Mouse (Mus musculus) kidney, adult 18-20 months (tissue): ENCODE measurements around the gene Ablim1.

ENCODE experiments used
- DNase-seq: peaks from one replicate; pipeline ENCODE4 v3.0.0; 2021

Ablim1 gene

DNA sequence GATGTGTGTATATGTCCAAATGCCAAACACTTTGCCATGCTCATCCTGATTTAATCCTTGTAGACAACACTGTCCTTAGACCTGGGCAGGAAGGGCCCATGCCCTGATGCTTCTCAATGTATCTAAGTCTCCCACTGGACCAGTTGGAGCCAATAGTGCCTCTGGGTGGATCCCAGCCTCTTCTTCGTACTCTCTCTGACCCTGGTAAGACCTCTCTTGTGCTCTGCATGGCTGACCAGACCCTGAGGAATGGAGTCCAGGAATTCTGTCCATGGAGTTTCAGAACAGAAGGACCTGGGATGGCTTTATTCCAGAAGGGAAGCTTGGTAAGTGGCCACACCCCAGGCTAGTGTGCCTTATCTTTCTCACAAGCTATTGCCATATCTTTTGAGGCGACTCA is 102.3 kb downstream of the Ablim1 start:
- no peak for DNase-seq

DNA sequence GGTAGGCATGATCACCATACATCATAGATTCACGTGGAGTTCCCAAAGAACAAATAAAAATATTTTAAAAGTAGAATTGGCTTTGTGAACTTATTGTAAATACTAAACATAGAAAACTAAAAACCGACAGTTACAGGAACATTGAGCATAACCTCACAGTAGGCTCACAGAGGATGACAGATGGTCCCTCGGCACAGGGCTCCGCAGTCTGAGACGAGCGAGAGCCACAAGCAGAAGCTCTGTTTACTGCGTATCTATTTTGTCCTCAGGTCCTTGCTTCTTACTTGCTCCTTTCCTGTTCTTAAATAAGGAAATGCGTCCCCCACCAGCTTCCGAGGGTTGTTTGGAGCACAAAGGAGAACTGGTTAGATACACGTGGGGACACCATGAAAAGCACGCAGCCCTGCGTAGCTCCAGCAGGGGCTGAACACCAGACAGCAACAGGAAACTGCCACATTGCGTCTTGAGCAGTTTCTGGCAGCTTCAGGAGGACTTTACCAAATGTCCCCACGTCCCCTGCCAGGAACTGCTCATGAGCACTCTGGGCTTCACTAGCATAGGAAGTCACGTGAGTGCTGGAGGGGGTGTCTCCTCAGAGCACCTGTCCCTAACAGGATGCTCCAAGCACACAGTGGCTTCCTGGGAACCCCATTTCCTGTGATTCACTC is 103.1 kb downstream of the Ablim1 start:
- DNase-seq, result no peak

DNA sequence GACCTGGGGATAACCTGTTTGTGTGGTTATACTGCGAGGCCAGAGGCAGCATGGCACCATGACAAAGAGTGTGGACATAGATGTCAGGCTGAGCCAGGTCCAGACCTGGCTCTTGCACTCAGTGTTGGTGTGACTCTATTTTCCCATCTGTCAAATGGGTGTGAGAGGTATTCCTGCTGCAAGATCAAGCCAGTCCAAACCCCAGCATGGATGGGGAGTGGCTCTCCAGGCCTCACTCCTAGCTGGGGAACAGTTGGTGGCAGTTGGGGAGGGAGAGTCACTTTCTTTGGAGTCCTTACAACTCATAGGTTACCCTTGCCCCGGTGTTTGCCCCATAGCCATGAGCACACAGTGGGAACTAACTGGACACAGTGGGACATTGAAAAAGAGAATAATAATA is 103.8 kb downstream of the Ablim1 start:
- DNase-seq, result no peak

GRCm38 (mm10) chr19:57204101-57204500 is 110.6 kb downstream of the Ablim1 start:
- peak; percentile 50 for DNase-seq

- no peak for DNase-seq
These were observed 112.2 kb downstream of the Ablim1 start for GRCm38 (mm10) chr19:57202554-57202953.

- peak; percentile 32 for DNase-seq
These were observed 113.6 kb downstream of the Ablim1 start for GRCm38 (mm10) chr19:57201090-57201483.

- DNase-seq, result no peak
These were observed 114.1 kb downstream of the Ablim1 start for GRCm38 (mm10) chr19:57200477-57201089.

DNA sequence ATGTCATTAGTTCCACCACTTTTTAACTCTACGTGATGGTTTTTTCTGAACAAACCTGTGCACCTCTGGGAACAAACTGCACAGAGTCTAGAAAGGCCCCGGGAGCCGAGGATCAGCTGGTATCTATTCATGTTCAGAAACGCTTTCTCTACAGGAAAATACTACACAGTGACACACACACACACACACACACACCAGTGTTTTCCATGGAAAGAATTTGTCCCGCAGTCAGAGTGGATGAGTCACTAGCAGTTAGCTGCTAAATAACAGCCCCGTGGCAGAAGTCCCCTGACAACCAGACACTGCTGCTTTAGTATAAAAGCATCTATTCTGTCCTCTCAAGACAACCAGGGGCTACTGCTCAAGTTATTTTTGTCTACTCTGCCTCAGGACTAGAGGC is 115.4 kb downstream of the Ablim1 start:
- DNase-seq, result no peak

DNA sequence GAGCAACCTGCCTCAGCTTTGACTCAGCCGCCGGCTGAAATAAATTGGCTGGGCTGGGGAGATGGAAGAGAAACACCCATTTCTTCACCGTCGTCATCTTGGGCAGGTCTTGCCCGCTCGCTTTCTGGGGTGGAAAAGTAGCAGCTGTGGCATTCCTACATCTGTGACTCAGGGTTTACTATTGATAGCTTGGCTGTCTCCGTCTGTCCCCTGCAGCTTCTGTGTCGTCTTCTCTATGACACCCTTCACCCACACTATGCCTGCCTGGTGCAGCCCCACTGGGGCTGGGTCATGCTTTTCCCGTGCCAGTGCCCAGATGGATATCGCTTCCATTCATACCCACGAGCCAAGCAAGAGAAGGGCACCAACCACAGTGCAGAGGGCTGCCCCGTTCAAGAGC is 116.2 kb downstream of the Ablim1 start:
- no peak for DNase-seq

DNA sequence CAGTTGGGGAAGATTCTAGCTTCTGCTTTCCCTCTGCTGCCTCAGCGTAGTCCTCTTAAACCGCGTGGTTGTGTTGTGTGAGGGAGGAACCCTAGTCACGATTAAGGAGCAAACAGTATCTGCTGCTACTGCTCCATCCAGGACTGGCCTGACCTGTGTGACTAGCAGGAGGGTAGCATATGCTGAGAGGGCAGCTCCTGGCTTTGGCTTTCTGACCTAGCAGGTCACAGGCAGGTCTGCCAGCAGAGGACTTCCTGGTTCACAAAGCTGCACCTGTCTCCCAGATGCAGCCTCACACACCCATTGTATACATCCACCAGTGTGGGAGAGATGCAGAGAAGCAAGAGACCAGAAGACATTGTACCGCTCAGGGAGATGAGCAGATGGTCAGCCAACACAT is 116.7 kb downstream of the Ablim1 start:
- no peak for DNase-seq

DNA sequence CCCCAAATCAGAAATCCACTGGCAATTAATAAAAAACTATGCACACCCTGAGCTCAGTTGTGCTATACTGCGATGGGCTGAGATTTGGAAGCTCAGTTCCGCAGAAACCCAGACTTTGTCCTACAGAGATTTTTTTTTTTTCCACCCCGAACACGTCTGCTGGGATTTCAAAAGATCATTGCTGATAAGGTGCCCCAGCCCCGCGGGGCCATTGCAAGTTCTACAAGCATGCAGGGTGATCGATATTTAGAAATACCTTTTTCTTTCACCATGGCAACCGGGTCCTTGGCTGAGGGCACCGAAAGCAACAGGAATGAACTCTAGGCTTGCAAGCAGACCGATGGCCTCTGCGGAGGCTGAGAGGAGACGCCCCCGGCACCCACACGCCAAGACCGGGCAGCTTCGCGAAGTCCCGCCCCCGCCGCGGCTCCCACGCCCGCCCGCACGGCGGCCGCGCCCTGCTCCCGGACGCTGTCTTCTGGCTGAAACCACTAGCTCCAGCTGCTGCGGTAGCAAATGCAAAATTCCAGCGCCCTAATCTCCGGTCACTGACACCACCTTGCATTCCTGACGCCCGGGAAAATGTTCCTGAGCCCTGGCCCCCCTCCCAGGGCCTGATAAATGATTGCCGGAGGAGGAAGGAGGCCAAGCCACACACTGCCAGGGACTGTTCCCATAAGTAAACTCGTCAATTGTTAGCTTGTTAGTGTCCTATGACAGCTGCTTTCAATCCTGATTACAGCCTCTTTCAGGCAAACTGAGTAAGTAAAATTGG is 117.5 kb downstream of the Ablim1 start:
- peak; percentile 90 for DNase-seq

DNA sequence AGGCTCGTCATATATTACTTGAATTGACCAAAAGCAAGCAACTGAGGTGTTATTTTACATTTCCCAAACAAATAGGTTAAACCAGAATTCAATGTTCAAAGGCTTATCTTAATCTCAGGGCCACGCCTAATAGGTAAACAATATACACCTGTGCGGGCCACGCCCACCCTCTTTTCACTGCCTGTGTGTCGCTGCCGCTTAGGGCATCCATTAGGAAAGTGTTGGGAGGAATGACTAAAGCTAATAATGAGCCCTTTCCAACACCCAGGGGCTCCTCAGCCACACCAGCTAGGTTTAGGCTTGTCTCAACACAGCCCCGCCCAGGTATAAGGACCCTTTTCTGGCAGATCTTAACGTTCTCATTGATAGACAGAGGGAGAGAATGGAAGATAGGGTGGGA is 118.1 kb downstream of the Ablim1 start:
- no peak for DNase-seq

GRCm38 (mm10) chr19:57195169-57195930 is 119.4 kb downstream of the Ablim1 start:
- DNase-seq, result no peak

DNA sequence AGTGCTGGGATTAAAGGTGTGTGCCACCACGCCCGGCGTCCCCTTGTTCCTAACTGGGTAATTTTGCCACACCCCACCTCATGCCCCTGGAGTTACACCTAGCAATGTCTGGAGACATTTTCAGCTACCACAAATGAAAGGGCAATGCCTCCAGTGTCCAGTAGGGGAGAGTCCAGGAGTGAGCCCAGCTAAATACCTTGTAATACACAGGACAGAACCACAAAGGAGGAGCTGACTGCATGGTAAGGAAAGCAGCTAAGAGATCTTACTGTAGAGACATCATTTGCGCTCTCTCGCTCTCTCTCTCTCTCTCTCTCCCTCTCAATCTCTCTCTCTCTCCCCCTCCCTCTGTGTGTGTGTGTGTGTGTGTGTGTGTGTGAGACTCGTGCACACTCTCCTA is 120.8 kb downstream of the Ablim1 start:
- DNase-seq, result peak; percentile 62

- no peak for DNase-seq
These were observed 121.3 kb downstream of the Ablim1 start for GRCm38 (mm10) chr19:57193382-57193781.

GRCm38 (mm10) chr19:57191109-57191508 is 123.6 kb downstream of the Ablim1 start:
- DNase-seq, result no peak

DNA sequence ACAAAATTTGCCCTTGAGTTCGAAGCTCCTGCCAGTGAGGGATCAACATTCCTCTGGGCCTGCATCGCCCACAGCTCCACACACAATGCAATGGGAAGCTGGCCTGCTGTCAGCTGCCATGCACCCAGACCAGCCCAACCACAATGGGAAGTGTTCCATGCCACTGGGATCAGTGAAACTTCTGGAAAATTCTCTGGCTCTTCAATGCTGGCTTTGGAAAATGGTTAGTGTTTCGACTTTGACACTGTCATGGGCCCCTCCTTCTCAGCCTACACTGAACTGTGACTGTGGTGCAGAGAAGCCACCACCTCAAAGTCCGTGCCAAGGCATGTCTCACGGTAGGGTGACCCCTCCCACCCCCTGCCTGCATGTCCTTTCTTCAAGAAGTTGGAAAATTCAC is 125.3 kb downstream of the Ablim1 start:
- peak; percentile 44 for DNase-seq

DNA sequence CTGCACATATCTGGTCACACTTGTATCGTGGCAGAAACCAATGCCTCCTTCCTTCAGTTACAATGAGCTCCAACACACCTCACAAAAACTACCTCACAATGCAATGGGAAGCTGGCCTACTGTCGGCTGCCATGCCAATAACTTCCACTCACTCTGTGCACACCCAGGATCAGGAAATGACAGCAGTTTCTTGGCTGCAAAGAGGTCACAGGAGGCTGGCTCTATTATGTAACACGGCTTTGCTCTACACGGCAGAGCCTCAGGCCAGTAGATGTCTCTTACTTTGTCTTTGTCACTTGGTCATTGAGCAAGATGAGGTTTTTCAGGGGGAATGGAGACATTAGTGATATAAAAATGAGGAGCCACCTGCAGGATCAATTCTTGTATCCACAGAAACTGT is 126.2 kb downstream of the Ablim1 start:
- no peak for DNase-seq

DNA sequence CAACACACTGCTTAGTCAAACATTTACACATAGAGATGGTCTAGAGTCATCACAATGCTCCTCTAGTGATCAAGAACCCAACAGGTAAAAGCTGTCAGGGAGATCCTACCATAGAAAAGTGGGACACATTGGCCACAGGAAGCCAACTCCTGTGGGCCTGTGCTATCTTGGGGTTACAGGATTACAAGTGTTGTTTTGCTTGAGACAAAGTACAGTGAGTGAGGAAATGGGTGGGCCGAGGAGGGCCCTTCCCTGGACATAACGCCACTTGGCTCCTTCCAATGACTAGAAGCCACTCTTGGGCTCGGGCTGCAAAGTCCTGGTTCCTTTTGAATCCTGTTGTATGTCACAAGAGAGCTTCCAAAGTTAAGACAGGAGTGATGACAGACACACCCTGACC is 129.7 kb downstream of the Ablim1 start:
- DNase-seq, result no peak

DNA sequence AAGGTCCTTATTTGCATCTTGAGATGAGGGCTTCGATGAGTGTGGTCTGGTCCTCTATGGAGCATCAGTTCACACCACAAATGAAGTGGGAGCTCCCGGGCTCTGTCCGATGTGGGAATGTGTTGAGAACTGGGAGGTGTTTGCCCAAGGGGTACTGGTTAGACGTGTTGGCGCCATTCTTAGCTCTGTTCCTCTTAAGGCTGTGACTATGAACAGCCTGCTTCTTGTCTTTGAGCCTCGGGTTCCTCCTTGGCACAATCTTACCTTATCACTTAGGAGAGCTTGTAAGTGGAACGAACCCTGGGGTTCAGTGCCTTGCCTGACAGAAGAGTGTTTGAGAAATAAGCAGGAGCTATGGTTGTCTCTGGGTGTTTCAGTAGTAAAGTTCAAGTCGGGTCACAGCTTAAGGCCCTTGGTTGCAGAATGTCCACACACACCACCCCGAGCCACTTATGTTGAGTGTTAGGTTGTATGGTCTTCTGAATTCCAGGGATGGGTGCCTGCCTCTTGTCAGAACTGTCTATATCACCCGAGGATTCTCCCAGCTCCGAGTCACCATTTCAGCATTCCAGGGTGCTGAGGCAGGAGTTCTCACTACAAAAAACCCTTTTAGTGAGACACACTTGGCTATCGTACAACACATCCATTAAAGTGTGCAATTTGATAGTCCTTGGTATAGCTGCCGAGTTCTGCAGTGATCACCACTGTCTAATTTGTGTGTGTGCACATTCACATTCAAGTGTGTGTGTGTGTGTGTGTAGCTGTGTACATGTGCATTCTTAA is 131.6 kb downstream of the Ablim1 start:
- no peak for DNase-seq

DNA sequence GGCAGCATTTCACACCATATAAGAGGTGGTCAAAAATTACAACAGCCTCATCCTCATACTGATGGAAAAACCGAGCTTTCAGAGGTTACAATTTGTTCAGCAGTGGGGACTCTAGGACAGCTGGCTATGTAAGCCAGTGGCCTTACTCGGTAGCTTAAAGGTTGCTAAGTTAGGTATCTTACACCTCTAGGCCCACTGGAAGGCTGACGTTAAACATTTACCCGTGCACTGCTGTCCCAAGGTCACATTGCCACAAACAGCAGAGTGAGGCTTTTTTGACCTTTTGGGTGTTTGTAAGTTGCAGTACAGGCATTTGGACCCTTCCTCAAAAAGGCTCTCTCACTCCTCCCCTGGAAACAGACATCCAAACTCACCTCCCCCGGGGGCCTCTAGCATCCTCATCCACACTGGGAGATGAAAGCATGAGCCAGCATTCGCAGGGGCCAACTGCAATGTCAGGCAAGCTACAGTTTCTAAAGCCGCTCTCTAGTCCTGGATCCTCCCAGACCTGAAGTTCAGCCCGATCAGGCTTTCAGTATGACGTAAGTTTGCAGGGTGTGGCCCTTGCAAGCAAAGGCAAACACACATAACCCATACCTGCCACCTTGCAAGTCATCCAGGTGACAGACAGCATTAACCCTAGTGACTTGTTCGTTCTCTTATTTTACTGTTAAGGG is 132.7 kb downstream of the Ablim1 start:
- DNase-seq, result peak; percentile 74

DNA sequence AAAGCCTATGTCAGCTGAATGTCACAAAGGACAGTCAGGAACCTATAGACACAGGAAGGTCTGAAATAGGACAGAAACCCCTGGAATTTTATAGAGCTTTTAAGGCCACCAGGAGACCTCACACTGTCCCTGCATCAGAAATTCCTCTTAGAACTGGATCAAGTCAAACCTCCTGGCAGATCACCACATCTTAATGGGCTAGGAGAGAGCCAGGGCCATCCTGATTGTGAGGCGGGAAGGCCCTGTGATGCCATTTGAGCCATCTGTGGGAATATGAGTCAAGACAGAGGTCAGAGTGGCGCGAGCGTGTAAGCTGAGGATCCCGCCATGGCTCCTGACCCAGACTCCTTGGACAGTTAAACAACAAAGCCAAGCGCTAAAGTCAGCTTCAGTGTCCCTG is 133.4 kb downstream of the Ablim1 start:
- DNase-seq, result no peak
